Mouse (Mus musculus) hindbrain, embryonic 13.5 days (tissue): ENCODE results near the gene Rbfox2. TPM values are rescaled to one million over a fixed set of nuclear protein-coding genes. Genes with fewer than 3 reads are reported as not detected.

Experiments
- ATAC-seq: fragments of 200-750 bp; cut with Nextera tagmentation; 2 replicates; pipeline ENCODE4 v1.8.0; 2017; ENCODE audit warnings: moderate TSS enrichment; ENCODE audit not compliant: low FRiP score
- H3K27ac ChIP-seq: fragments of 300-500 bp; sonication (generic); 2 replicates; pipeline ENCODE4 v1.5.1; 2015; ENCODE audit warnings: inconsistent platforms, mild to moderate bottlenecking, moderate library complexity
- H3K27me3 ChIP-seq: fragments of 300-500 bp; sonication (generic); 2 replicates; pipeline ENCODE4 v1.6.1; 2015; ENCODE audit warnings: mild to moderate bottlenecking, inconsistent platforms
- H3K36me3 ChIP-seq: fragments of 300-500 bp; sonication (generic); 2 replicates; pipeline ENCODE4 v1.6.1; 2015; ENCODE audit warnings: mild to moderate bottlenecking, inconsistent platforms
- H3K4me1 ChIP-seq: fragments of 300-500 bp; sonication (generic); replicated peaks from 2 replicates; pipeline ENCODE4 v1.6.1; 2015; ENCODE audit warnings: inconsistent platforms
- H3K4me2 ChIP-seq: fragments of 300-500 bp; sonication (generic); 2 replicates; pipeline ENCODE4 v1.6.1; 2015; ENCODE audit warnings: inconsistent platforms, mild to moderate bottlenecking, moderate library complexity
- H3K4me3 ChIP-seq: fragments of 300-500 bp; sonication (generic); 2 replicates; pipeline ENCODE4 v1.5.1; 2015; ENCODE audit warnings: mild to moderate bottlenecking, inconsistent platforms
- H3K9ac ChIP-seq: fragments of 300-500 bp; sonication (generic); 2 replicates; pipeline ENCODE4 v1.6.1; 2015; ENCODE audit warnings: mild to moderate bottlenecking, inconsistent platforms
- H3K9me3 ChIP-seq: fragments of 300-500 bp; sonication (generic); 2 replicates; pipeline ENCODE4 v1.6.1; 2016; ENCODE audit warnings: inconsistent platforms
- WGBS: fragments of 180-500 bp; shearing (Covaris S2); methylation state at CpG from one replicate; pipeline ENCODE4 v1.1.7; 2015; 5-methylcytosine and 5-hydroxymethylcytosine counted together
- polyA plus RNA-seq: library from polyadenylated mRNA; unstranded; fragments of >200 nt; fragmentation: Nextera tagmentation; extraction: Ambion mirVana; gene quantifications from 2 replicates; pipeline ENCODE4 v1.2.1, GENCODE M21; 2015

Gene Rbfox2
- 158 and 159 TPM in 2 replicates for polyA plus RNA-seq

DNA sequence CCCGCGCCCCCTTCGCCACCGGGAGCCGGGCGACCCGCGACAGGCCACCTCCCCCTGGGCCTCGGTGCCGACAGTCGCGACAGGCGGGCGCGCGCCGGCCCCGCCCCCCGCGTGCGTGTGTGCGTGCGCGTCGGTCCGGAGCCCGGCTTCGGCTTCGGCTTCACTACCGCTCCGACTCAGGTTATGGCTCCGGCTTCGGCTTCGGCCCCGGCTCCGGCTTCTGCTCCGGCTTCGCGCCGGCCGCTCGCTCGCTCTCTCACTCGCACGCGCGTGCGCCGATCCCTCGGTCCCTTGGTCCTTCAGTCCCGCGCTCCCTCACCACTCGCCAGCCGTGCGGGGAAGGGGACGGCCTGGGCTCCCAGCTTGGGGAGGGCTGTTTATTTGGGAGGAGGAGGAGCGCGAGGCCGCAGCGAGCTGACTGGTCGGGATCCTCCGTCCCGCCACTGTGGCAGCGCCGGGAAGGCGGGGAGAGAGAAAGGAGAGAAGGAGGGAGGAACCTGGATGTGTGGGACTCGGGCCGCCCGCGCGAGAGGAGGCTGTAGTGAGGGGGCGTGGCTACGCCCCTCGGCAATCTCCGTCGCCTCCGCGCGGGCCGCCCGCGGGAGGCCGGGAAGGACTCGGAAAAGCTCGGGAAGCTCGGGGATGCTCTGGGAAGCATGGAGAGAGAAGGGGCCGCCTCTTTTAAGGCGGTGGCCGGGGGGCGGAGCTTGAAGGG lies at the start of gene Rbfox2:
Rbfox2 (minus strand) TSS at position 458 of the 715 bp plus-strand sequence.
- H3K4me1 ChIP-seq, result peaks cover 34% of the 10 kb centered on the region
- peak within 1 kb of the TSS; percentile 99 for H3K27ac ChIP-seq
- H3K9ac ChIP-seq, result peak within 1 kb of the TSS; percentile 98
- H3K4me3 ChIP-seq, result peak within 1 kb of the TSS; percentile 95
- H3K27me3 ChIP-seq, result no peaks in the 10 kb centered on the region
- H3K36me3 ChIP-seq, result no peaks in the 10 kb centered on the region
- peak; percentile 95 for ATAC-seq
- no peaks in the 10 kb centered on the region for H3K9me3 ChIP-seq
- H3K4me2 ChIP-seq, result peak within 1 kb of the TSS; percentile 67
- under 1% methylated on average over 78 of the region's 90 CpGs for WGBS

DNA sequence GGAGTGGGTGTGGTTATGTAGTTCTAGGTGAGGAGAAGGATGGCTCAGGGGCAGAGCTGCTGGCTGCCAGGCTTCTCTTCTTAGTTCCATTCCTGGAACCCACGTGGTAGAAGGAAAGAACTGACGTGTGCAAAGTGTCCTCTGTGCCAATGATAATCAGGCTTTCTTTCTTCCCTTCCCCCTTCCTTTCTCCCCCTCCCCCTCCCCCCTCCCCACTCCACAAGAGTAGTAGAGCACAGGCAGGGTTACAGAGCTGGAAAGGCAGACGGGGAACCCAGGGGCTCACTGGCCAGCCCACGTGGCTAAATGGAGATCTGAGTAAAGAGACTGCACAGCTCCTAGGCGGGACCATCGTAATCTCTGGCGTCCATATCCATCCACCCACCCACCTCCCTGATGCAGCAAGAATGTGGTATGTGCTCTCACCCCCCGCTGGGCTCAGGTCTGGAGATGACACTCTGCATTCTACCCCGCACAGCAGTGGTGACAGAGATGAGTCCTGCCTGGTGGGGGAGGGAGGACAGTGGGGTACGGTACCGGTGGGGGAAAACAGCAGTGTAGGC lies 49.5 kb upstream of the Rbfox2 start:
- no peaks in the 10 kb centered on the region for H3K36me3 ChIP-seq
- peak overlapping the region; percentile 14 for H3K9ac ChIP-seq
- ATAC-seq, result peak; percentile 46; the same call in 1 of the 2 replicates
- H3K4me2 ChIP-seq, result peak overlapping the region; percentile 35
- WGBS, result 3% methylated on average over 11 of the region's 11 CpGs
- no peak overlapping the region for H3K4me3 ChIP-seq
- H3K27me3 ChIP-seq, result no peaks in the 10 kb centered on the region
- no peaks in the 10 kb centered on the region for H3K9me3 ChIP-seq
- peak overlapping the region; percentile 73 for H3K27ac ChIP-seq
- peaks cover 58% of the 10 kb centered on the region for H3K4me1 ChIP-seq

DNA sequence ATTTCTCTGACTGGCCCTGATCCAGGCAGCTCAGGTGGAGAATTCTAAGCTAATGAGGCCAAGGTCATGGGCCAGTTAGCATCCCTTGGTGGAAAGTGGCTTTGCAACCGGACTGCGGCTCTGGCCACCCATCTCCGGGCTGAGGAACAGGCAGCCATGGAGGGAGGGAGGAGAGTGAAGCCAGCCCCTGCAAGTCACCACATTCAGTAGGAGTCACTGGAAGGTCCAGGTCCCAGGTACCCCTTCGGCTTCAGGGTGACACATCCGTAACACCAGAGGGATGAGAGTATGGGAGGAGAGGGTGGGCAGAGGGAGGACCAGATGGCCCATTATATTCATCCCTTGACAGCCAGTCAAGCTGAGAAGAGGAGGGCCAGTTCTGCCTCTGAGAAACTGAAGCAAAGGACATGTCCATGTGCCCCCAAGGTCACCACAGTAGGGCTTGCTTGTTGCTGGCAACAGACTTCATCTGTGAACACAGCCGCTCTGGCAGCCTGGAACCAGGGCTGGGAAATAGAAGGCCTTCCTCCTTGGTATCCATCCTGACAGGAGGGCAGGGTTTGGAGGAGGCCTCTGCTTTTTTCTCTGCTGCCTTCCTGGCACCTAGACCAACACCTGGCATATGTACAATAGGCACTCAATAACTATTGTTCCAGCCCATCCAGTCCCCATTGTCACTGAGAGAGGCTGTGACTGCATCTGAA lies 48.2 kb upstream of the Rbfox2 start:
- no peaks in the 10 kb centered on the region for H3K27me3 ChIP-seq
- ATAC-seq, result no peak
- peak overlapping the region; percentile 73 for H3K27ac ChIP-seq
- 41% methylated on average over 6 of the region's 6 CpGs for WGBS
- no peak overlapping the region for H3K4me3 ChIP-seq
- peaks cover 58% of the 10 kb centered on the region for H3K4me1 ChIP-seq
- H3K36me3 ChIP-seq, result no peaks in the 10 kb centered on the region
- no peaks in the 10 kb centered on the region for H3K9me3 ChIP-seq
- 0 out of 2 replicates have a peak overlapping the region, but pooled peaks have one; percentile 25 for H3K9ac ChIP-seq
- no peak overlapping the region for H3K4me2 ChIP-seq

DNA sequence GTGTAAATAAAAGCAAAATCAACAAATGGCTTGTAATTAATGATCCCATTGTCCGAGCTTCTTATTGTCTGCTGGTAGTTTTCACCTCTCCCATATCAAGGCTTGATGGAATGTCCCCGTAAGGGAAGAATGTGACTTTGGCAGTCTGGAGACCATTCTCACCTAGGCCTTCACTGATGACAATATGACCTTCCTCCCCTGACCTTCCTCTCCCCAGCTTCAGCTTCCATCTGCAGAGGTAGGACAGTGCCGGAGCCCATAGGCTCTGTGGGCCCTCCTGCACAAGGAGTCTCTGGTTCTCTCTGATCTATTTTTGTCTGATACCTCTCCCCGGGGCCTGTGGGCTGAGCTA lies 47.7 kb upstream of the Rbfox2 start:
- Histone ChIP-seq H3K4me3 (no peak overlapping the region), H3K27ac (peak overlapping the region; percentile 73), H3K9me3 (no peaks in the 10 kb centered on the region), H3K4me1 (peaks cover 55% of the 10 kb centered on the region), H3K27me3 (no peaks in the 10 kb centered on the region), H3K36me3 (no peaks in the 10 kb centered on the region), H3K4me2 (no peak overlapping the region), H3K9ac (0 out of 2 replicates have a peak overlapping the region, but pooled peaks have one; percentile 25)
- no peak for ATAC-seq
- WGBS, result 39% methylated on average over 4 of the region's 4 CpGs

DNA sequence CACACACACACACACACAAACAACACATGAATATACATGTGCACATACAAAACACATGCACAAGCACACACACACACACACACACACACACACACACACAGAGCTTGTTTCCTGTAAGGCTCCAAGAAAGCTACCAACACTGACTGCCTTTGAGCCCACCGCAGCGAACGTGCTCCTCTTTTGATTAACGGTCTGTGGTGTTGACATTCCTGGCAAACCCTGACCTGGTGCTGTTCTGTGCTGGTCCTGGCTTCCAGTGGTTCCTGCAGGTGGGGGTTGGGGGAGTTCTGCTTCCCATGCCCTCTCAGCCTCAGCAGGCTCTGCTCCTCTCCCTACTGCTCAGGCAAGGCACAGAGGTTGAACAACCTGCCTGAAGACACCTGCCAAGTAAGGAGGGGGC lies 47.0 kb upstream of the Rbfox2 start:
- ATAC-seq, result no peak
- Histone ChIP-seq H3K4me1 (peaks cover 48% of the 10 kb centered on the region), H3K4me3 (no peak overlapping the region), H3K27ac (0 out of 2 replicates have a peak overlapping the region, but pooled peaks have one; percentile 35), H3K9me3 (no peaks in the 10 kb centered on the region), H3K9ac (no peak overlapping the region), H3K4me2 (no peak overlapping the region), H3K36me3 (no peaks in the 10 kb centered on the region), H3K27me3 (no peaks in the 10 kb centered on the region)
- WGBS, result 23% methylated on average over 4 of the region's 4 CpGs

DNA sequence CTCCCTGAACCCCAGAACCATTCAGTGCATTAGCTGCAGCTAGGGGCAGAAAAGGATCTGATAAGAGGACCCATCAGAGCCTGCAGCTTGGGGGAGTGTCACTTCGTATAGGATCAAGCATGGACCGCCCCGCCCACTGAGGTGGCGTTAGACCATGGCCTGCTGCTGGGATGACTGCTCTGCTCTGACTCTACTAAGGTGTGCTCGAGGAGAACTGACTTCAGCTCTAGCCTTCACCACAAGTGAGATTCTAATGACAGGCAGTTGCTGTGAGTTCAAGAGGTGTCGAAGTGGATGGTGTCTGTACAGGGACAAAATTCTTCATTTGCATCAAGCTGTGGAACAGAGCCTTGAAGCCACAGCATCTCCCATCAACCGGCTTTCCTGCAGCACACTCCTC lies 46.1 kb upstream of the Rbfox2 start:
- 56% methylated on average over 7 of the region's 7 CpGs for WGBS
- ATAC-seq, result no peak
- Histone ChIP-seq H3K9me3 (no peaks in the 10 kb centered on the region), H3K27ac (no peak overlapping the region), H3K4me3 (no peak overlapping the region), H3K36me3 (no peaks in the 10 kb centered on the region), H3K27me3 (no peaks in the 10 kb centered on the region), H3K4me1 (peaks cover 44% of the 10 kb centered on the region), H3K9ac (no peak overlapping the region), H3K4me2 (no peak overlapping the region)

DNA sequence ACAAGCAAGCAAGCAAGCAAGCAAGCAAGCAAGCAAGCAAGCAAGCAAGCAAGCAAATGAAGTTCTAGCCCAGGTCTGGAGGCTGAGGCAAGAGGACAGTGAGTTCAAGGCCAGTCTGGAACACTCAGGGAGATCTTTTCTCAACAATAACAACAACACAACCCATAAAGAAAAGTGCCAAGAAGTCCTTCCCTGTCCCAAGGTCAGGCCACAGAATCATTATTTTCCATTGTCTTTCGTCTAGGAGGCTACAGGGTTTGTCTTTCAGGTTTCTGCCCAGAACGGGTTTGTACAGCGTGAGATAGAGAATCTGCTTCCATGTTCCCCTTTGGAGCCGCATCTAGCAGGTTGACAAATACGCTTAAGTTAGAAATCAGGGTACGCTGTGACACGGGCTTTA lies 43.3 kb upstream of the Rbfox2 start:
- WGBS, result 93% methylated on average over 7 of the region's 7 CpGs
- no peaks in the 10 kb centered on the region for H3K36me3 ChIP-seq

DNA sequence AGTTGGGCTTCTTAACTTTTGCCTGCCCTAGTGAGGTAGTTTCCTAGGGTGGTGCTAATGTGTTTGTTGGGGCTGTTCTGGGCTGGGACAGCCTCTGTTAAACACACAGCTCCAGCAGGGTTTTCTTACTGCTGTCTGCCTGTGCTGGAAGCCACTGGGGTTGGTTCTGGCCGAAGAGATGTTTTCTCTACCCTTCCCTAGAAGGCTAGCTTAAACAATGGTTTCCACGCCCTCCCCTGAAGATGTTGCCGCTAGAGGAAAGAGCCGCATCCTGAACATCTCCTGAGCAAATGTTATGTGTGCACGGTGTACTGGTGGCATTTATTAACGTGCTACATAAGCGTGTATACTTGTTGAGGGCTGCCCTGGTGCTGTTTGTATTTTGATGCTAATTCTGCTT lies 41.3 kb upstream of the Rbfox2 start:
- no peaks in the 10 kb centered on the region for H3K36me3 ChIP-seq
- no peaks in the 10 kb centered on the region for H3K27me3 ChIP-seq
- ATAC-seq, result no peak
- 71% methylated on average over 7 of the region's 7 CpGs for WGBS
- no peak overlapping the region for H3K9ac ChIP-seq
- H3K27ac ChIP-seq, result no peak overlapping the region
- no peaks in the 10 kb centered on the region for H3K9me3 ChIP-seq
- no peak overlapping the region for H3K4me2 ChIP-seq
- peaks cover 25% of the 10 kb centered on the region for H3K4me1 ChIP-seq
- no peak overlapping the region for H3K4me3 ChIP-seq

More for the DNA sequence above, 43.3 kb upstream of the Rbfox2 start:
- ATAC-seq, result no peak
- H3K4me2 ChIP-seq, result no peak overlapping the region
- H3K27me3 ChIP-seq, result no peaks in the 10 kb centered on the region
- H3K9ac ChIP-seq, result no peak overlapping the region
- H3K27ac ChIP-seq, result no peak overlapping the region
- H3K4me3 ChIP-seq, result no peak overlapping the region
- H3K9me3 ChIP-seq, result no peaks in the 10 kb centered on the region
- H3K4me1 ChIP-seq, result peaks cover 26% of the 10 kb centered on the region

DNA sequence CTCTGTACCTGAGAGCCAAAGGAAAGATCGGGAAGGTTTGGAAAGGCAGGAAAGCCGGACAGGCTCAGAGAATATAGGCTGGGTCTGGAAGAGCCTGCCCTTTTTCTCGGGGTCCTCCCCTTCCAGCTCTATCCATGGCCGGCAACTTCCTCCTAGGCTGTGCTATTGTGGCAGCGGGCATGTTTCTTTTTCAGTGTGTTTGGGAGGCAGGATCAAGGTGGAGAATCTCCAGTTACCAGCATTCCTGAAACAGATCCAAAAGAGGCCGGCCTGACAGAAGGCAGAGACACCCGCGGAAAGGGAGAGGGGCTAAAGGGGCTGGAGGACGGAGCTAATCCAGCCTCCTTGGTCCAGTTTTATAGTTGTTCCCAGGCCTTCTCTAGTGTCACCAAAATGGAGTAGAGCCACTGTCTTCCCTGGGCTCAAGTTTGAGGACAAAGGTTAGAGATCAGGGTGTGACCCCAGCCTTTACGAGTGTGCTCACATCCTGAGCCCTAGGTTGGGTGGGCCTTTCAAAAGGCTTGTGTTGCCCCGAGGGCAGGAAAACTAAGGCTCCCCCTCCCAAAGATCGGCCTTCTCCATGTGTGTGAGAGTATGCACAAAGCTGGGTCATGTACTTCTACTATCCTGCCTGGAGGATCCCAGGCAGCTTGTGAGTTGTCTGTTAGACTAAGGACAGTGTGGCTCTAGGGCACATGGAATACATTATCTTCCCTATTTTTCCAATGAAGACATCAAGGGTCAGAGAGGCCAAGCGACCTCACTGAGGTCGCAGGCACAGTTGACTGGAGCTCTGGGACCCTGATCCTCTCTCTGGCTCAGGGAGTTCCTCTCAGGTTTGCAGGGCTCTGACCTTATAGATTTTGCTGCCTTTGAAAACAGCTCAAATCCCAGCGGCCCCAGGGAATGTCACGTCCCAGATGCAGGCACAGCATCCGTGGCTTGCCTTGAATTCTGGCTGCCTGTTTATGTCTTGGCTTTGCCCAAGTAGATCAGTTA lies 37.6 kb upstream of the Rbfox2 start:
- Histone ChIP-seq H3K27ac (peak overlapping the region; percentile 80), H3K36me3 (no peaks in the 10 kb centered on the region), H3K27me3 (no peaks in the 10 kb centered on the region), H3K4me1 (peaks cover 29% of the 10 kb centered on the region), H3K4me2 (peak overlapping the region; percentile 40), H3K4me3 (no peak overlapping the region), H3K9ac (peak overlapping the region; percentile 57), H3K9me3 (no peaks in the 10 kb centered on the region)
- WGBS, result 36% methylated on average over 17 of the region's 17 CpGs
- no peak for ATAC-seq

DNA sequence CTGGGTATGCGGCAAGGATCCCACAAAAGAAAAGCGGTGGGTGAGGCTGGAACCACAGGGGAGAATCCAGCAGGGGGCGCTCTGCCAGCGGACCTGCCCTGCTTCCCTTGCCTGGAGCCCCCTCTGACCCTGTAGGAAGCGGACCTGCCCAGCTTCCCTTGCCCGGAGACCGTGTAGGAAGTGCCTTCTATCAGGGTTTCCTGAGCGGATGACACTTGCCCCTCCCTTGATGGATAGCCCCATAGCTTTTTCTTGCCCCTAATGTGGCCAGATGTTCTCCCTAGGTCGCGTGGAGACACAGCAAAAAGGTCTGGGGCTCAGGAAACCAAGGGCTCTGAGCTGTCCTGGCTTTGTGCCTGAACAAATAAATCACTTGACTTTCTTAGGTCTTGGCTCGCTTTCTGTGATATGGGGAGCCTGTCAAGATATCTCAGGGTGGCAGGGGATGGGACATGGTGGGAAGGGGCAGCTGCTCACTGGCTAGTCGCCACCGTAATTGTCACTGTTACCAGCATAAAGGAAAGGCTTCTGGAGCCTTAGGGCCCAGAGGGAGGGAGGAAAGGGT lies 36.8 kb upstream of the Rbfox2 start:
- Histone ChIP-seq H3K27ac (peak overlapping the region; percentile 80), H3K27me3 (no peaks in the 10 kb centered on the region), H3K36me3 (no peaks in the 10 kb centered on the region), H3K4me3 (peak overlapping the region; percentile 20; the same call in 1 of the 2 replicates), H3K4me2 (peak overlapping the region; percentile 40), H3K4me1 (peaks cover 29% of the 10 kb centered on the region), H3K9me3 (no peaks in the 10 kb centered on the region), H3K9ac (peak overlapping the region; percentile 57)
- ATAC-seq, result peak; percentile 61
- WGBS, result 4% methylated on average over 13 of the region's 13 CpGs

DNA sequence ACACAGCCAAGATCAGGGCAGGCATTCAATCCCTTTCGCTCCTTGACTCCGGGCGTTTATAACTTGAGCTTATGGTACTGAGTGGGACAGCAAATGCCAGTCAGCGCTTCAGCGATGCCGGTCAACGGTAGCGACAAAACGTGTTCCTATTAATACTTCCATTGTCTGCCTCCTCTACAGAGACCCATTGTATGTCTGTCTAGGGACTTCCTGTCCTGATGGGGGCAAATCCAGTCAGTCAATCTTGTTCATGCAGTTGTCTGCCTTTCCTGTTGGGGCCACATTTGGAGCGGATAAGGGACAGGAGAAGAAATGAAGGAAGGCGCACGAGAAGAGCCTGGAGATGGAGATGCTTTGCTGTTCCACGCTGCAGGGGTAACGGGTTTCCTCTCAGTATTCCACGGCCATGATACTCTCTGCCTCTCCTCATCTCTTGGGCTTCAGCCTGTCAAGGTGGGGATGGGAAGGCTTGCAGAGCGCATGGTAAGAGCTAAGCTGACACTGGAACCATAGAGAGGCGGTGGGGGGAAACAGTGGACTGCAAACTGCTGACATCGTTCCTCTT lies 36.2 kb upstream of the Rbfox2 start:
- Histone ChIP-seq H3K27ac (peak overlapping the region; percentile 80), H3K36me3 (no peaks in the 10 kb centered on the region), H3K4me3 (peak overlapping the region; percentile 20; the same call in 1 of the 2 replicates), H3K4me1 (peaks cover 29% of the 10 kb centered on the region), H3K27me3 (no peaks in the 10 kb centered on the region), H3K9ac (peak overlapping the region; percentile 57), H3K9me3 (no peaks in the 10 kb centered on the region), H3K4me2 (peak overlapping the region; percentile 40)
- WGBS, result 23% methylated on average over 18 of the region's 18 CpGs
- ATAC-seq, result no peak
